9 mouse cellular contexts compared by ENCODE assay signal in the genomic region with DNA sequence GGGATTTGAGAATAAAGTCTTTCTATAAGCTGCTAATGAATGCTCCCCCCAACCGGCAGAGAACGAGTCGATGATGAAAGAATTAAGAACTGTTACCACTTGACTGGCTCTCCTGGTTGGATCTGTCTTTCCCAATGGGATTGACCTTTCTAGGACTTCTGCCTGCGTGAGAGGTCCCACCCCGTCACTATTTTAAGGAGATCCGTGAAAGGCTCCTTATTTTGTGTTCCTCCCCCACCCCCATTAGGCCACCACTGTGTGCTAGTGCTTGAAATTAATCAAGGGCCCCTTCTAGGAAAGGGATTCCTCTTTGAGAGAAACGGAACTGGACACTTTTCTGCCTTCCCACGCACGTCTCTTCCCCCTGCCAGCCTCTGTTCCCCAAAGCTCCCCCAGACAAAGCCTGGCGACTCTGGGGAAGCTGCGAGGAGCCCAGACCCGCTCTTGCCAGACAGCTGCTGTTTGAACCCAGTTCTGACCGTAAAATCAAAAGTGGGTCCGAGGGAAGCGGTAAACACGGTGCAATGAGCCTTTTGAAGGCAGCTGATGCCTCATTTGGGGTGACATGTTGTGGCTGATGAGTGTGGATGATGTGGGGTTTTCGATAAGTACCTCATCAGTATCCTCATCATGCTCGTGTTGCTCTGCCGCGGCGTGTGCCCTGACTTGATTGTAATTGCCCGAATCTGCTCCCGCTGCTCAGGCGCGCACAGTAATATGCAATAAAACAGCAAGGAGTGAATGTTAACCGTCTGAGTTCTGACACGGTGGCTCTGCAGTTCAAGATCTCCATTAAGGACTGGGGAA. TPM values are rescaled to one million over a fixed set of nuclear protein-coding genes. Genes with fewer than 3 reads are reported as not detected.
DNase-seq lines count a peak whose midpoint lies in the region; ATAC-seq and TF ChIP-seq lines count a peak whose summit lies in the region.
"Had no signal": no experiment of that assay in that cellular context is flagged by ENCODE, and none has a peak within 500 bp of the region (broad histone marks: within the 10 kb centered on the region; RNA-seq: fewer than 3 reads in every experiment).

No protein-coding gene starts in this region.

- no peak for TF ChIP-seq CTCF in kidney, adult 2 months (conservative IDR thresholded peaks at IDR 0.05; ENCODE audit: insufficient read depth, insufficient read length, low read depth, low read length)

- H3K27me3 ChIP-seq in kidney, adult 2 months (replicated peaks; ENCODE audit: control insufficient read depth, insufficient read depth, low read length): no peaks in the 10 kb centered on the region
- peaks cover 5% of the 10 kb centered on the region for H3K27me3 ChIP-seq in hindbrain, embryonic 14.5 days (ENCODE audit: control insufficient read depth, insufficient read depth, low read length)
- H3K27me3 ChIP-seq: Patski had no signal

- no peak overlapping the region for H3K27ac ChIP-seq in kidney, adult 2 months (ENCODE audit: insufficient read depth, low read depth, low read length)
- peak overlapping the region; percentile 44 for H3K27ac ChIP-seq in hindbrain, embryonic 14.5 days

- H3K4me2 ChIP-seq in hindbrain, embryonic 14.5 days (replicated peaks): peak overlapping the region; percentile 63

- TF ChIP-seq POLR2A in kidney, adult 2 months (IDR thresholded peaks at IDR 0.05; ENCODE audit: low read depth, low read length): no peak

- 13% methylated on average over 27 of the region's 27 CpGs for WGBS in kidney, adult 2 months
- WGBS in hindbrain, embryonic 14.5 days: 12% methylated on average over 27 of the region's 27 CpGs

- H3K4me3 ChIP-seq in kidney, adult 2 months (ENCODE audit: insufficient read depth, low read depth, low read length): peak overlapping the region; percentile 33
- H3K4me3 ChIP-seq in hindbrain, embryonic 14.5 days (replicated peaks; ENCODE audit: low read length): peak overlapping the region; percentile 33

- H3K9me3 ChIP-seq in hindbrain, embryonic 14.5 days (ENCODE audit: control insufficient read depth, low read length): no peaks in the 10 kb centered on the region

- peak; percentile 86 for ATAC-seq in hindbrain, embryonic 14.5 days (ENCODE audit: low FRiP score)
- ATAC-seq in megakaryocyte-erythroid progenitor cell, adult 5-6 weeks (replicated peaks; ENCODE audit: low FRiP score, low TSS enrichment, poor library complexity, severe bottlenecking): no peak
- ATAC-seq: Patski had no signal

- DNase-seq in kidney, adult 2 months: no peak
- no peak for DNase-seq in kidney, postnatal 10 days
- DNase-seq in embryo, embryonic 10 days (ENCODE audit: low spot score): peak; percentile 56
- DNase-seq in hindbrain, embryonic 14.5 days (ENCODE audit: low spot score): peak; percentile 63
- DNase-seq in lung, postnatal 4 days: peak; percentile 29 to 30
- no peak for DNase-seq in c-Kit-positive CD71-positive TER-119-positive erythroid progenitor cells, embryonic 14.5 days (ENCODE audit: low spot score)
- no peak for DNase-seq in adrenal gland, adult 18-20 months (ENCODE audit: low spot score in 2 of 2)

- H3K4me1 ChIP-seq in kidney, adult 2 months (ENCODE audit: control insufficient read depth, insufficient read depth, low read length): peaks cover 3% of the 10 kb centered on the region
- H3K4me1 ChIP-seq in hindbrain, embryonic 14.5 days (replicated peaks; ENCODE audit: control insufficient read depth, insufficient read depth, low read length): peaks cover 22% of the 10 kb centered on the region; the same call in 1 of the 2 replicates

- H3K36me3 ChIP-seq in kidney, adult 2 months (ENCODE audit: control insufficient read depth, insufficient read depth, low read length): no peaks in the 10 kb centered on the region
- H3K36me3 ChIP-seq in hindbrain, embryonic 14.5 days (replicated peaks; ENCODE audit: control insufficient read depth, insufficient read depth): no peaks in the 10 kb centered on the region

- H3K9ac ChIP-seq in hindbrain, embryonic 14.5 days: peak overlapping the region; percentile 56

RNA-seq across cellular contexts. Expression of gene Mbip, which starts 44.0 kb away (rescaled TPM):
- polyA plus RNA-seq in kidney, adult 2 months (2012; rRNA removed): 5.0 and 6.2 TPM in 2 replicates
- 35.3 and 44.8 TPM in 2 replicates for polyA plus RNA-seq in hindbrain, embryonic 14.5 days (2014; fragmentation: Nextera tagmentation; extraction: Ambion mirVana)
- total RNA-seq in adrenal gland, adult 18-20 months (2021): 10 to 100 TPM; 12.0 to 13.2 TPM
- 20.2 and 27.0 TPM in 2 replicates for total RNA-seq in megakaryocyte-erythroid progenitor cell, adult 5-6 weeks (2014; fragmentation: Nextera tagmentation)
- 34.7 and 37.8 TPM in 2 replicates for total RNA-seq in megakaryocyte-erythroid progenitor cell, adult 5-6 weeks (2017)

Comparison
In these comparisons a context has a peak if more than half of its experiments do, and no peak if none do; other contexts are left out.
1. DNase-seq: peak in embryo, embryonic 10 days (single experiment), hindbrain, embryonic 14.5 days (single experiment) and lung, postnatal 4 days (2 of 2); none in kidney, adult 2 months (single experiment), kidney, postnatal 10 days (single experiment), c-Kit-positive CD71-positive TER-119-positive erythroid progenitor cells, embryonic 14.5 days (single experiment) and adrenal gland, adult 18-20 months (0 of 2).